Mouse (Mus musculus) forebrain, embryonic 11.5 days (tissue): ENCODE measurements around the gene Nol3. TPM values are rescaled to one million over a fixed set of nuclear protein-coding genes. Genes with fewer than 3 reads are reported as not detected.

Experiments
- ATAC-seq: fragments of 200-750 bp; cut with Nextera tagmentation; replicated peaks from 2 replicates; pipeline ENCODE4 v1.8.0; 2017; ENCODE audit warnings: moderate TSS enrichment; ENCODE audit not compliant: low FRiP score
- DNase-seq: peaks from one replicate; pipeline ENCODE4 v3.0.0-alpha.2; 2017; ENCODE audit warnings: low spot score
- H3K27ac ChIP-seq: fragments of 300-500 bp; sonication (generic); 2 replicates; pipeline ENCODE4 v1.5.1; 2014; ENCODE audit warnings: low read depth, low read length
- H3K27me3 ChIP-seq: fragments of 300-500 bp; sonication (generic); 2 replicates; pipeline ENCODE4 v1.6.1; 2014; ENCODE audit warnings: mild to moderate bottlenecking, low read length, mixed read lengths; ENCODE audit not compliant: control insufficient read depth, insufficient read depth
- H3K36me3 ChIP-seq: fragments of 300-500 bp; sonication (generic); 2 replicates; pipeline ENCODE4 v1.6.1; 2014; ENCODE audit warnings: mild to moderate bottlenecking, low read length, moderate library complexity, mixed read lengths; ENCODE audit not compliant: control insufficient read depth, insufficient read depth
- H3K4me1 ChIP-seq: fragments of 300-500 bp; sonication (generic); replicated peaks from 2 replicates; pipeline ENCODE4 v1.6.1; 2014; ENCODE audit warnings: low read length, mixed read lengths; ENCODE audit not compliant: control insufficient read depth, insufficient read depth
- H3K4me2 ChIP-seq: fragments of 300-500 bp; sonication (generic); 2 replicates; pipeline ENCODE4 v1.6.1; 2014; ENCODE audit warnings: low read depth, mild to moderate bottlenecking, low read length, moderate library complexity, mixed read lengths; ENCODE audit not compliant: severe bottlenecking
- H3K4me3 ChIP-seq: fragments of 300-500 bp; sonication (generic); 2 replicates; pipeline ENCODE4 v1.5.1; 2014; ENCODE audit warnings: low read depth, low read length
- H3K9ac ChIP-seq: fragments of 300-500 bp; sonication (generic); 2 replicates; pipeline ENCODE4 v1.6.1; 2014; ENCODE audit warnings: low read length
- H3K9me3 ChIP-seq: fragments of 300-500 bp; sonication (generic); 2 replicates; pipeline ENCODE4 v1.6.1; 2016; ENCODE audit warnings: low read length, mixed read lengths; ENCODE audit not compliant: control insufficient read depth
- WGBS: fragments of 180-500 bp; shearing (Covaris S2); extraction: QIAGEN DNeasy Blood & Tissue Kit; methylation state at CpG from one replicate; pipeline ENCODE4 v1.1.7; 2014; 5-methylcytosine and 5-hydroxymethylcytosine counted together
- polyA plus RNA-seq: library from polyadenylated mRNA; unstranded; fragments of >200 nt; fragmentation: Nextera tagmentation; extraction: Ambion mirVana; gene quantifications from 2 replicates; pipeline ENCODE4 v1.2.1, GENCODE M21; 2014

Gene Nol3
- polyA plus RNA-seq, 1 experiment from 2014 or later: 1.6 TPM

- peak; percentile 92 for ATAC-seq
- H3K4me3 ChIP-seq: peak within 1 kb of the TSS; percentile 98
- WGBS: under 1% methylated on average over 58 of the region's 58 CpGs
Measured at GRCm38 (mm10) chr8:105297511-105298192, 21.7 kb downstream of the Nol3 start, which contains the start of gene E2f4. TSS of gene E2f4 (plus strand) at chr8:105297663.

GRCm38 (mm10) chr8:105298351-105299252 lies 22.7 kb downstream of the Nol3 start:
- H3K4me1 ChIP-seq: peaks cover 10% of the 10 kb centered on the region
- H3K4me3 ChIP-seq: peak overlapping the region; percentile 98
- H3K9ac ChIP-seq: peak overlapping the region; percentile 93
- H3K27me3 ChIP-seq: no peaks in the 10 kb centered on the region
- ATAC-seq (no peak), DNase-seq (no peak)
- no peak overlapping the region for H3K27ac ChIP-seq
- peaks cover 15% of the 10 kb centered on the region for H3K36me3 ChIP-seq
- H3K4me2 ChIP-seq: peak overlapping the region; percentile 94
- 63% methylated on average over 18 of the region's 18 CpGs for WGBS
- no peaks in the 10 kb centered on the region for H3K9me3 ChIP-seq

More at GRCm38 (mm10) chr8:105297511-105298192, 21.7 kb downstream of the Nol3 start, which contains the start of gene E2f4:
- H3K27ac ChIP-seq: peak within 1 kb of the TSS; percentile 28
- H3K36me3 ChIP-seq: peaks cover 15% of the 10 kb centered on the region
- peak; percentile 94 for DNase-seq
- H3K27me3 ChIP-seq: no peaks in the 10 kb centered on the region
- peak within 1 kb of the TSS; percentile 93 for H3K9ac ChIP-seq
- peak within 1 kb of the TSS; percentile 94 for H3K4me2 ChIP-seq
- no peaks in the 10 kb centered on the region for H3K9me3 ChIP-seq
- H3K4me1 ChIP-seq: peaks cover 10% of the 10 kb centered on the region

- Histone ChIP-seq H3K27me3 (no peaks in the 10 kb centered on the region), H3K27ac (no peak overlapping the region), H3K4me2 (no peak overlapping the region), H3K4me3 (no peak overlapping the region), H3K9ac (no peak overlapping the region), H3K9me3 (no peaks in the 10 kb centered on the region), H3K36me3 (peaks cover 15% of the 10 kb centered on the region), H3K4me1 (peaks cover 10% of the 10 kb centered on the region)
- 97% methylated on average over 8 of the region's 8 CpGs for WGBS
- no peak for ATAC-seq
- no peak for DNase-seq
Measured at GRCm38 (mm10) chr8:105299962-105300361, 24.0 kb downstream of the Nol3 start.

- H3K4me3 ChIP-seq: no peak overlapping the region
- ATAC-seq: no peak
- no peak for DNase-seq
- no peaks in the 10 kb centered on the region for H3K27me3 ChIP-seq
- H3K9me3 ChIP-seq: no peaks in the 10 kb centered on the region
- H3K36me3 ChIP-seq: peaks cover 21% of the 10 kb centered on the region
- no peak overlapping the region for H3K27ac ChIP-seq
- peaks cover 13% of the 10 kb centered on the region for H3K4me1 ChIP-seq
- H3K9ac ChIP-seq: no peak overlapping the region
- 88% methylated on average over 8 of the region's 8 CpGs for WGBS
- no peak overlapping the region for H3K4me2 ChIP-seq
Measured at GRCm38 (mm10) chr8:105303396-105303795, 27.5 kb downstream of the Nol3 start.

- Histone ChIP-seq H3K27me3 (no peaks in the 10 kb centered on the region), H3K9ac (no peak overlapping the region), H3K27ac (no peak overlapping the region), H3K4me3 (no peak overlapping the region), H3K36me3 (peaks cover 21% of the 10 kb centered on the region), H3K9me3 (no peaks in the 10 kb centered on the region), H3K4me1 (peaks cover 8% of the 10 kb centered on the region), H3K4me2 (no peak overlapping the region)
- WGBS: 85% methylated on average over 9 of the region's 9 CpGs
- DNase-seq: no peak
- no peak for ATAC-seq
Measured at GRCm38 (mm10) chr8:105303874-105304273, 27.9 kb downstream of the Nol3 start.

GRCm38 (mm10) chr8:105304325-105305210 lies 28.6 kb downstream of the Nol3 start:
- Histone ChIP-seq H3K27me3 (no peaks in the 10 kb centered on the region), H3K9ac (no peak overlapping the region), H3K27ac (no peak overlapping the region), H3K4me1 (peaks cover 5% of the 10 kb centered on the region), H3K4me3 (no peak overlapping the region), H3K4me2 (no peak overlapping the region), H3K36me3 (peaks cover 21% of the 10 kb centered on the region), H3K9me3 (no peaks in the 10 kb centered on the region)
- 83% methylated on average over 9 of the region's 9 CpGs for whole genome bisulfite sequencing
- no peak for ATAC-seq
- peak; percentile 52 for DNase-seq

GRCm38 (mm10) chr8:105305211-105306145 lies 29.5 kb downstream of the Nol3 start, which contains the start of gene Elmo3:
TSS of gene Elmo3 (plus strand) at chr8:105305601.
- Histone ChIP-seq H3K36me3 (peaks cover 17% of the 10 kb centered on the region), H3K27ac (no peak within 1 kb of the TSS)

More at GRCm38 (mm10) chr8:105305211-105306145, 29.5 kb downstream of the Nol3 start, which contains the start of gene Elmo3:
- Histone ChIP-seq H3K4me1 (peaks cover 5% of the 10 kb centered on the region), H3K9me3 (no peaks in the 10 kb centered on the region), H3K4me3 (no peak within 1 kb of the TSS), H3K9ac (peak within 1 kb of the TSS; percentile 39; the same call in 1 of the 2 replicates), H3K4me2 (peak within 1 kb of the TSS; percentile 33), H3K27me3 (no peaks in the 10 kb centered on the region)
- ATAC-seq (peak; percentile 60), DNase-seq (peak; percentile 69)
- WGBS: 7% methylated on average over 28 of the region's 30 CpGs
